Mouse (Mus musculus) common myeloid progenitor, adult 5-6 weeks (primary cell): Measurements from ENCODE around the gene Gm20547. TPM values are rescaled to one million over a fixed set of nuclear protein-coding genes. Genes with fewer than 3 reads are reported as not detected.

Experiments
- ATAC-seq: replicated peaks from 2 replicates; pipeline ENCODE4 v1.8.0; 2016; ENCODE audit warnings: low read depth, mild to moderate bottlenecking, moderate TSS enrichment, inconsistent platforms; ENCODE audit not compliant: poor library complexity, severe bottlenecking
- total RNA-seq: library from RNA; stranded (forward); fragments of 200-1000, 187-1606 nt; gene quantifications from 2 replicates; pipeline ENCODE4 v1.2.3, GENCODE M21; 2017

The Gm20547 gene
- total RNA-seq, 1 experiment from 2014 or later = not detected

DNA sequence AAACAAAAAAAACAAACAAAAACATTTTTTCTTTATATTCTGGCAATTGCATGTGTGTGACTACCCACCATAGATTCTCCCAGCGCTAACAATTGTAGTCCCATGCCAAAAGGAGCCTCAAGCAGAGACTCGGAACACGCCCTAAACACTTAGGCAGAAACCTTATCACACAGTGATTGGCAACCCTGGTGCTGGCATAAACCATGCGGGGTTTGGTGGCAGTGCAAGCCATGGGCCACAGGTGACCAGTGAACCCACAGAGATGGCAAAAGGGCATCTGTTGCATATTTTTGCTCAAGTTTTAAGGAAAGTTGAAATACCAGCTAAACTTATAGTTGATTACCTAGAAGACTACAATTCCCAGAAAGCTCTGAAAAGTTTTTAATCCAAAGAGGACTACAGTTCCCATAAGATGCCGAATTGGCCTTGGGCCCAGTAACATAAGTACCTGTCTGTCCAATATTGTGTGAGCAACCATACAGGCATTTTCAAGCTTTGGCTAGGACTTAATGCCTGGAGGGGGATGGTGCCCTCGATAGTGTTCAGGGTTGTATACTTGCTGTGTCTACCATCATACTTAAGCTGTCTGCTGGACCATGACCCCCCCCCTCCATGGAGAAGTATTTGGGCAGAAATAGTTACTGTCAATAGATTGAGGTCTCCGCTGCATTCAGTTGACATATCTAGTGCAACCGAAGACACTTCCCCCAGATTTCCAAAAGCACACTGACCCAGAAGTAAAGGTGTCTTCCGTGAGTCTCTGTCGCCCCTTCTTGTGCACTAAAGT, 15.7 kb upstream of the Gm20547 start:
- 0 out of 2 replicates have a peak, but pooled peaks have one; percentile 13 for ATAC-seq

DNA sequence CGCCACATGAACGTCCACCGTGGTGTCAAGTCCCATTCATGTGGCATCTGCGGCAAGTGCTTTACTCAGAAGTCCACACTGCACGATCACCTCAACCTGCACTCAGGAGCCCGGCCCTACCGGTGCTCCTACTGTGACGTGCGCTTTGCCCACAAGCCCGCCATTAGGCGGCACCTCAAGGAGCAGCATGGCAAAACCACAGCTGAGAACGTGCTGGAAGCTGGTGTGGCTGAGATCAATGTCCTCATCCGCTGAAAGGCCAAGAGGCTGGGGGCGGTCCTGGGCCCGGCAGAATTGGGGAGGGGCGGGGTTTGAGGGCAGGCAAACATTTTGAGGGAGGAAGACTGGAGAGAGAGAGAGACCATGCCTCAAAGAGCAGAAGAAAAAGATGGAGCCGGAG, 14.5 kb upstream of the Gm20547 start:
- no peak for ATAC-seq

DNA sequence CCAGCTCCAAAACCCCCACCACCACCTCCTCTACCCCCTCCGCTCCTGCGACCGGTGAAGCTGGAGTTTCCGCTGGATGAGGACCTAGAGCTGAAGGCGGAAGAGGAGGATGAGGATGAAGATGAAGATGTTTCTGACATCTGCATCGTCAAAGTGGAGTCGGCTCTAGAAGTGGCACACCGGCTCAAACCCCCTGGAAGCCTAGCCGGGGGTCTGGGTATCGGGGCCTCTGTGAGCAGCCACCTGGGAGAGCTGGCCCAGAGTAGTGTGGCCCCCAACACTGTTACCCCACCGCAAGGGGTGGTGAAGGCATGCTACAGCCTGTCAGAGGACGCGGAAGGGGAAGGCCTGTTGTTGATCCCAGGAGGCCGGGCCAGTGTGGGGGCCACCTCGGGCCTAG, 13.9 kb upstream of the Gm20547 start:
- ATAC-seq = no peak

DNA sequence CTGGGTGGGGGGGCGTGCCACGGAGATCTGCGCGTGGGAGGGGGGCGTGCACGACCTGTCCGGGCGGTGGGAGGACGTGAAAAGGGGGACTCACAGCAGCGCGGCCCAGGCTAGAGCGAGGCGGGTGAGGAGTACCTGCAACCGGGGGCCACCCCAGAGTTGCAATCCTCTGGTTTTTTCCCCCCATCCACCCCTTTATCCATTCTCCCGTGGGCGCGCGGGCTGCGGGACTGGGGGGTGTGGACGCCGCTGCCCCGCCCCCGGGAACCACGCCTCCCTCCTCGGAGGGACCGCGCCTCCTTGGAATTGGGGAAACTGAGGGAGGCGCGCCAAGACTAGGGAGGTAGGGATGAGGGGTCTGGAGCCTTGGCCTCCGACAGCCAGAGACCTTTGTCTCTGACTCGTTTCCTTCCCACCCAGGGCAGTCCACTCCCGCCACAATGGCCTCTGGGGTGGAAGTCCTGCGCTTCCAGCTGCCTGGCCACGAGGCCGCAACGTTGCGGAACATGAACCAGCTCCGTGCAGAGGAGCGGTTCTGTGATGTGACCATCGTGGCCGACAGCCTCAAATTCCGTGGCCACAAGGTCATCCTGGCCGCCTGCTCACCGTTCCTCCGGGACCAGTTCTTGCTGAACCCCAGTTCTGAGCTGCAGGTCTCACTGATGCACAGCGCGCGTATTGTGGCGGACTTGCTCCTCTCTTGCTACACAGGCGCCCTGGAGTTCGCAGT, 13.1 kb upstream of the Gm20547 start:
- no peak for ATAC-seq

DNA sequence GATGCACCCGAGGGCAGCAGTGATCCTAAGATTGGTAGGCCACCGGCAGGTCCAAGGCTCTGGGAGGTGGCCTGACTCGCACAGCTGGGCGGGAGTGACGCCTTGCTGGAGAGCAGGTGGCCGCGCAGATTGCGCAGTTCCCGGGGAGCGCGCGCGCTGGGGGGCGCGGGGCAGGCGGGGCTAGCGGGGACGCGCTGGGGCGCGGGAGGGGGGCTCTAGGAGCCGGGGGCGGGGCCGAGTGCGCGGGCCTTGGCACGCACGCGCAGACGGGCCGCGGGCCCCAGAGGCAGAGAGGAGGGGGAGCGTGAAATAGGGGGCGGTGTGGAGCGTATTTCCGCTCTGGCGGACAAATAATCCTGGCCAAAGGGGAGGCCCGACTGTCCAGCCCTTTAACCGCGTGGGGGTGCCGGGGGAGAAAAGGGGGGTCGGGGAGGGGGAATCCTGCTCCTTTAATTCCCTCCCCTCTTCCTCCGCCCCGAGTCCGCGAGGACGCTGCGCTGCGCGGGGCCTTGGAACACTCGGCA, 12.3 kb upstream of the Gm20547 start:
- peak; percentile 57 for ATAC-seq

DNA sequence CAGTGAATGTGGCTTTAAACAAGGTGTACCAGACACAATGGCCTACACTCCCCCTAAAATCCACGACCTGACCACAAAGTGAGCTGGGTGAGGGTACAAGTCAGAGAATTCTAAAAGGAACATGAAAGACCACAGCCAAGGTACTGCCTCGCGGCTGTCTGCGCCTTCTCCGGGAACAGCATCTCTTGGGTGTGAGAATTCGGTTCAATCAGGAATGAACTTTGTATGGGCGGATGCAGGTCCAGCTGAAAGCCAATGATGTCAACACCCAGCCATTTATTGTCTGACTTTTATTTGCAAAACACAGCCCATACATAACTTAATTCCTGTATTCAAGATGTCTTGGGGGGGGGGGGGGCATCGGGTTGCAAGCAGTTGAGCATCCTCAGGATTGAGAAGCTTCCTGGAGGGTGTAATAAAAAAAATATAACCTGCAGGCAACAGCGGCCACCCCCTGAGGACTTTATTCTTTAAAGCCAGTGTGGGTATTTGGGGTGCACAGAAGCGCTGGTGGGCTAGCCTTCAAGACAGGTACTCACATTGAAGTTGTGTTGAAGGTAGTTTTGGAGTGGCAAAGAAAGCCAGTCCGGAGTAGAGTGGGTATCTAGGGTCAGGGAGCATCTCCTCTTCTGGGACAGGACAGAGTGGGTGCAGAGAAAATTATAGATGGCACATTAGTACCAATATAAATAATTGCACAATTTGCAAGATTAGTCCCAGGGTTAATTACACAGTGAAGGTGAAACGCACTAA, 11.4 kb upstream of the Gm20547 start:
- ATAC-seq = no peak

DNA sequence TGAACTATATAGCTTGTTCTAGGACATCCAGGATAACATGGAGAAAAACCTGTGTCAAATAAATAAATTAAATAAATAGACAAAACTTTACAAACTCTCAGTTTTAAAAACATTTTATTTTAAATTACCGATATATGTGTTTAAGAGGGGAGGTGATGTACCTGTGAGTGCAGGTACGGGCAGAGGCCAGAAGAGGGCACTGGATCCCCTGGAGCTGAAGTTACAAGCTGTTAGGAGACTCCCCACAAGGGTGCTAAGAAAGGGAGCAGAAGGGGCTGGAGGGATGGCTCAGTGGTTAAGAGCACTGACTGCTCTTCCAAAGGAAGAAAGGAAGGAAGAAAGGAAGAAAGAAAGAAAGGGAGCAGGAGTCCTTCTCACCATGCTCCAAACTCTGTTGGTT, 9.5 kb upstream of the Gm20547 start:
- ATAC-seq = no peak

DNA sequence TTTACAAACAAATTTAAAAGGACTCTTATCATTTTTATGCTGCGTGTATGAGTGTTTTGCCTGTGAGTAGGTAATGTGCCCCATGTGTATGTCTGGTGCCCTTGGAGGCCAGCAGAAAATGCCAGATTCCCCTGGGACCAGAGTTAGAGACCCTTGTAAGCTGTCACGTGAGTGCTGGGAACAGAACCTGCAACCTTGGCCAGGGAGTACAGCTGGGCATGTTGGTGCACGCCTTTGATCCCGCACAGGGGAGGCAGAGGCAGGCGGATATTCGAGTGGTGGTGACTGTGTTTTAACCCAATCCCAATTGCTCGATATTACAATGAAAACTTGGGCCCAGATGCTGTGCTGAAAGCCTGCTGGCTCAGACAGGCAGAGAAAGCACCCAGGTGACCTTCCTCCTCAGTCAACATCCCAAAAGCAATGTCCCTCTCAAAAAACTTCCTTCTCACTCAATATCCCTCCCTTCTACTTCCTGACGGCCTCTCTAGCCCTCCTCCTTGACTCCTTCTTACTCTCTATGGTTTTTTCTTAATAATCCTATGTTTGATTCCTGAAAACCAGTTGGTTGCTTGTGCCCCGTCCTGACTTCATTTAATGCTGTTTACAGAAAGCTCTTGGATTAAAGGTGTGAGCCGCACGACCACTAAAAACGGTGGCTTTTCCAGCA, 8.4 kb upstream of the Gm20547 start:
- ATAC-seq = no peak

DNA sequence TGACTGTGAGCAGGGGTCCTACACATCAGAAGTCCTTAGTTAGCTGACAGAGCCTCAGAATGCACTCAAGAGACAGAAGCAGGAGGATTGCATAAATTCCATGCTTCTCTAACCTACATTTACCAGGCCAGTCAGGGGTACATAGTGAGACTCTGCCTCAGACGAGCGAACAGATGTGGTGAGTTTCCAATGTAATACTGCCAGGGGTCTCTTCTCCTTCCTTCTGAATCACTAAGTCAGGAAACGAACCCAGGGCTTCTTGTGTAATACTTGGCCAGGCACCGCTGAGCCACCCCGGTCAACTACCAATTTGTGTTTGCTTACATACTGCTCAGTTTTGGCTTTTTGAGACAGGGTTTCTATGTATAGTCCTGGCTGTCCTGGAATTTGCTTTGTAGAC, 6.1 kb upstream of the Gm20547 start:
- peak; percentile 34 for ATAC-seq

DNA sequence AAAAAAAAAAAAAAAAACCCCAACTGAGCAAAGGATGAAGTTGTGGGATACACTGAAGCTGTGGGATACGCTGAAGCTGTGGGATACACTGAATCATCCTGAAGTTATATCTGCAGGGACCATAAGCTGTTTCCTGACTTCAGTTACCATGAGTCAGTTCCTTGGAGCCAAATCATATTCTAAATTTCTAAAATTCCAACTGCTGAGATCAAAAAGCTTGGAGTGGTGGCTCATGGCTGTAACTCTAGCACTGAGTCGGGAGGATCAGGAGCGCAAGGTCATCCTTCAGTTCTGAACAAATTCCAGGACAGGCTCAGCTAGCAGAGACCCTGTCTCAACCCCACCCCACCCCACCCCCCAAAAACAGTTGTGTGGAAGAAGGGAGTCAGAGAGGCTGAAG, 3.8 kb upstream of the Gm20547 start:
- no peak for ATAC-seq

DNA sequence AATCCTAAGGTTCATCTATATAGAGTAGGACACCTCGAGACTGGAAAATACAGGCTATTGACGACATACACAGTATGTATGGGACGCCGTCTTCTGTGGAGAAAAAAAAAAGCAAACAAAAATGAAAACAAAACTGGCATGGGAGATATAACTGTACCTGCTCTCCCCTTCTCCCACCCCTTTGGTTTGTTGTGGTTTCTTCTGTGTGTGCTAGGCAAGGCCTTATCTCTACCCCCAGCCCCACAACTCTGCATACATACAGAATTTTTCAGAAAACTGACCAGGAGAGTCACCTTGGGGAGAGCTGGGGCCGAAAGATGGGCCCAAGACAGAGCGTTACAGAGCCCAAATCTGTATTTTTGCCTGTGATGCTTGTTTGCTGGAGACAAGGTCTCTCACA, 2.9 kb upstream of the Gm20547 start:
- ATAC-seq = no peak

DNA sequence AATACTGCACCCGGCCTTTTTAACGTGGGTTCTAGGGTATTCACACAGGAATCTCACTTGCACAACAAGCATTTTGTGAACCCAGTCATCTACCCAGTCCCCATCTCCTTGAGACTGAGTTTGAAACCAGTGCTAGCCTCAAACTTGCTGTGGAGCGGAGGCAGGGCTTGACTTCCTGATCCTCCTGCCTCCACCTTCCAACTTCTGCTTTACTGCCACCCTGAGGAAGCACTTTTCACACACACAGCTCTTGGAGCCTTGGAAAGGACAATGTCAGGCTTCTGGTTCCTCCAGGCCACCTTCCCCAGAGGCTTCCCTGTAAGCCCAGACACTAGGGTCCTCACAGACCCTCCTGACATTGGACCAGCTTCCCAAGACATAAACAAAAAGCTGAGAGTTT, 1.5 kb upstream of the Gm20547 start:
- peak; percentile 61; the same call in 1 of the 2 replicates for ATAC-seq

DNA sequence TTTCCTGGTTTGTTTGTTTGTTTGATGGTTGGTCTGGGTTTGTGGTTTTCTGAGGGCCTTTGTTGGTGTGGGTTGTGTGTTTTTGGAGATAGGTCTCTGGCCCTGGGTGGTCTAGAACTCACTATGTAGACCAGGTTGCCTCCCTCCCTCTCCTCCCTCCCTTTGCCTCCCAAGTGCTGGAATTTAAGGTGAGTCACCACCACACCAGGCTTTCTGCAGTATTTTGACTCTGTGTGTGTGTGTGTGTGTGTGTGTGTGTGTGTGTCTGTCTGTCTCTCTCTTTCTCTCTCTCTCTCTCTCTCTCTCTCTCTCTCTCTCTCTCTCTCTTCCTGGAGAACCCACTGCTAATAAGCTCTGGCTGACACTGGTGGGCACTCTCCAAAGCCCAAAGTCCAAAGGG, 676 bp downstream of the Gm20547 start:
- no peak for ATAC-seq

DNA sequence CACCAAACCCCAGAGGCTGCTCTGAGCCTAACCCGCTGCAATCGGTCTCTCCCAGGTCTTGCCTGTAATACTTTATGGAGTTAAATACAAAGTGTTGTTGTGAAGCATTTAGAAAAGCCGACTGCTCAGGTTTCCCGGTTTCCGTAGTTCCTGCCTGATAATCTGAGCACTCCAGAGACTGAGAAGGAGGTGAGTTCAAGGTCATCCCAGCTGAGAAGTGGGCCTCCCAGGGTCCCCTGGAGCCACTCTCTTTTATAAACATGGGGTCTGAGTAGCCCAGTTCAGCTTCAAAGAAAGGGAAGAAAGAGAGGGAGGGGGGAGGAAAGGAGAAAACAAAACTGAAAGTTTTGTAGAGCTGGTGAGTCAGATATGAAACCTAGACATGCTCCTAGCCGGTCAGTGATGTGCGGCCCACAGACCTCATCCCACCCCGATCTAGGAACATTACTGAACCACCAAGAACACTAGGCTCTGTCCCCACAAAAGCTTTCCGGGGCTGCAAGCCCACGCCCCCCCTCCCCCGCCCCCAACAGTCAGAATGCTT, 2.4 kb downstream of the Gm20547 start, which contains the start of gene Zbtb12:
Gene Zbtb12, plus strand, starts transcription at position 148 of the 544 bp plus-strand sequence.
- ATAC-seq = peak; percentile 45; the same call in 1 of the 2 replicates

DNA sequence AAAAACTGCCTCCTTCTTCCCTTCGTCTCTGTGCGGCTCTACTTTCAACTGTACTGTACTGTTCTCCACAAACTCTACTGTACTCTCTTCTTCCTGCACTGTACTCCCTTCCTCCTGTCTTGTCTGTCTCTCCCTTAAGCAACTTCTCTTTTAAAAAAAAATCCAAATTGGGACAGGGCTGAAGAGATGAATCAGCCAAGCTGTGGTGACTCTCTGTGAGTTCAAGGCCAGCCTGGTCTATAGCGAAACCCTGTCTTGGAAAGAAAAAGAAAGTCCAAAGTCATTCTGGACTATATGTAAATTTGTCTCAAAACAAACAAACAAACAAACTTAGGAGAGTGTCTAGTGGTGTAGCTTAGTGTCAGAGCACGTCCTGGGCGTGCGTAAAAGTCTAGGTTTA, 7.5 kb downstream of the Gm20547 start:
- no peak for ATAC-seq

DNA sequence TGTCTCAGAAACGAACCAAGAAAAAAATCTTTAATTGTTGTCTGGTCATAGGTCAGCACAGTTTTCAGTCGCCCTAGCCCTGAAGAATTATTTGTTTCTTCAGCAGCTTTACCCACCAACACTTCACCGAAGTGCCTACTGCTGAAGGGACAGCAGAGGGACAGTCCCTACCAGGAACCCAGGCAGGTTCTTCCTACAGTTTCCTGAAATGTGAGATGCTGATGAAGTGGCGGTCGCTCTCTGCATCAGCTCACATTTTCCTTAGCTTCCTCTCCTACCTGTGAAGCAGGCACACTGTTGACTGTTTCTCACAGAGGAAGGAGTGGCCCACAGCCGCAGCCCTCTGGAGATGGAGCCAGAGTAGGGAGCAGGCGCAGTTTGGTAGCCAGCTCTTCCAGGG, 15.9 kb downstream of the Gm20547 start:
- no peak for ATAC-seq

DNA sequence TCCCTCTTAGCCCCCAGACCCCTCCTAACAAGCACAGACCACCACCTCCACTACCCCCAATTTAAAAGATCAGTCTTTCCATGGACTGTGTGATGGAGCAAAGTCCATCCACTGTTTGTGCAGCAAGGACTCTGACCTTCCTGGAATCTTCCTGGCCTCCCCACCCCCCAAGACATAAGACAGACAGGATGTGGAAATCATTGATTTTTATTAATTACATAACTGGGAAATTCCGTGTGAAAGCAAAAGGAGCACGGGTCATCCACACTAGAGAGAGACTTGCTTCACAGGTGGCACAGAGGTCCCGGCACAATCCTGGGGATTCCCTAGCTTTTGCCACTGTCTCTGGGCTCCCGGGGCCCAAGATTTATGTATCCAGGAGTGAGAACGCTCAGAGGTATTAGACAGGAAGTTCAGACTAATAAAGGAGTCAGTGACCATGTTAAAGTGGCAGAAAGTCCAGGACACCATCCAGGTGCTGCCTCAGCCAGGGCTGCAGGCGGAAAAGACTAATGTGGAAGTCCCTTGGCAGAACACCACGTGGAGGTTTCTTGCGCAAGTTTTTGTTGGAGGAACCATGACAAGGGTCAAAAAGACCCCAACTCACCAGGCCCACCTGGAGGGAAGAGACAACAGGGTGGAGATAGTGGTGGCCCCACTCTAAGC, 19.3 kb downstream of the Gm20547 start, which contains the start of gene Cfb:
Gene Cfb, minus strand, starts transcription at position 103 of the 666 bp plus-strand sequence.
- ATAC-seq = no peak

DNA sequence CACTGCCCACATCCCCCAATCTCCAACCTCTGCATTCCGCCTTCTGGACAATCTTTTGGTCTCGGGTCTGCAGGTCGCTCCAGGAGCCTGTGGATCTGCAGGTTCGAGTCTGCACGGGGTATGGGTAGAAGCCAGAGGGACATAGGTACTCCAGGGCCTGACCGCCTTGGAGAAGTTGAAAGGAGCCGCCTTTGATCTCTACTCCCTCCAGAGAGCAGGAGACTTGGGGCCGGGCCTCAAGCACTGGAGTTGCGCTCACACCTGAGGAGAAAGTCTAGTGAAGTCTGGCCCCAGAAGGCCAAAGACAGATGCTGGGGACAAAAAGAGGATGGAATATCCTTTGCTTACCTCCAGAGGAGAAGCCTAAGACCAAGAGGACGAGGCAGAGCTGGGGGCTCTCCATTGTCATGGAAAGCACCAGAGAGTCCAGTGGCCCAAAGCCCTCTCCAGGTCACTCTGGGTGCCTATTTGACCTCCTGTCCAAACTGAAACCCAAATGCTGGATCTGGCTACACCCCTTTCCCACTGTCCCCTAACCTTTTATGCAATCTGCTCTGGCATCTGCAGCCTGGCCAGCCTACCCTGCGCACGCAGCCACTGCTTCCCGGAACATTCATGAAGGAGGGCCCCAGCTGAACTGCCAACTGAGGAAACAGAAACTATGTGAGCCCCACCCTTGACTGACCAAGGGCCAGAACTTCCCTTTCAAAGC, 20.0 kb downstream of the Gm20547 start:
- no peak for ATAC-seq
